Mouse (Mus musculus): ENCODE results near the gene Arv1.

DNA sequence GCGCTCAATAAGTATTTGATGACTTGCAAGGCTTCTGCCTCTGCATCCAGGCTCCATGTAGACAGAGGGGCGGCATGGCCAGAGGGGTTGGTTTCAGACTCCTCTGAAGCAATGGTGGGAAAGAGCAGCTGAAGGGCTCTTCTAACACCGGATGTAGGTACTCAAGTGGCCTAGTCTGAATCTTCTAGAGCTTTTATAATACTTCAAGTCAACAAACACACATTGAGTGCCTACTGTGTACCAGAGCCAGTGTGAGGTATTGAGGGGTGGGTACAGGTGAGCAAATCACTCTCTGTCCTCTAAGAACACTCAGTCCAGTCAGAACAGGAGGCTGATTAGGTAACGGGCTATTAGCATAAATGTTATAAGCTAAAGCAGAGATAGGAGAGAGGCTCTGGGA, 30.2 kb upstream of the Arv1 start:
- TF ChIP-seq EP300 (IDR thresholded peaks at IDR 0.05): peak; percentile 99
- no peak for TF ChIP-seq CTCF (IDR thresholded peaks at IDR 0.05)
